Mouse (Mus musculus) olfactory bulb, adult 2 months (tissue): ENCODE measurements around the gene Bmpr1b.

ENCODE experiments used
- CTCF ChIP-seq: fragments of 200-500 bp; IDR thresholded peaks from 2 replicates; pipeline ENCODE4 v1.5.1; 2012; ENCODE audit warnings: low read depth, mild to moderate bottlenecking, low read length, moderate library complexity; ENCODE audit not compliant: insufficient read depth
- POLR2A ChIP-seq: fragments of 200-500 bp; IDR thresholded peaks from 2 replicates; pipeline ENCODE4 v1.6.1; 2012; ENCODE audit warnings: mild to moderate bottlenecking, low read depth, low read length, moderate library complexity; ENCODE audit not compliant: insufficient read depth

- TF ChIP-seq CTCF (no peak), POLR2A (no peak)
These were observed 108.0 kb downstream of the Bmpr1b start for GRCm38 (mm10) chr3:142061267-142061666.
